In genomic region chr14:30907814-30908265, GRCm38 (mm10) we compare ENCODE assay signal across 15 mouse cellular contexts. TPM values are rescaled to one million over a fixed set of nuclear protein-coding genes. Genes with fewer than 3 reads are reported as not detected.
DNase-seq lines count a peak whose midpoint lies in the region; ATAC-seq and TF ChIP-seq lines count a peak whose summit lies in the region.
"Had no signal": no experiment of that assay in that cellular context is flagged by ENCODE, and none has a peak within 500 bp of the region (broad histone marks: within the 10 kb centered on the region; RNA-seq: fewer than 3 reads in every experiment).

No protein-coding gene starts in this region.

- no peak for DNase-seq in frontal cortex, postnatal 10 days (ENCODE audit: low spot score in 2 of 2)
- DNase-seq in adipocyte (ENCODE audit: low spot score) = peak; percentile 47
- DNase-seq in monocyte, adult 2 months (ENCODE audit: low read depth in 1 of 2, low spot score in 2 of 2) = peak; percentile 48 to 52
- DNase-seq in embryo, embryonic 9.5 days (ENCODE audit: extremely low spot score) = no peak
- no peak for DNase-seq in thymus, adult 2 months
- DNase-seq: gastrocnemius, postnatal 25 days had no signal

- 44% methylated on average over 3 of the region's 3 CpGs for WGBS in liver, embryonic 15.5 days (ENCODE audit: insufficient replicate concordance)
- 88% methylated on average over 3 of the region's 3 CpGs for WGBS in hindbrain, embryonic 12.5 days
- WGBS in thymus, adult 2 months = 84% methylated on average over 3 of the region's 3 CpGs

- no peak for TF ChIP-seq POLR2A in thymus, adult 2 months (IDR thresholded peaks at IDR 0.05; ENCODE audit: control insufficient read depth, extremely low read depth, insufficient read depth, low read length, poor library complexity)

- 0 out of 2 replicates have a peak, but pooled peaks cover 5% of the 10 kb centered on the region for H3K4me1 ChIP-seq in liver, embryonic 15.5 days (replicated peaks)
- H3K4me1 ChIP-seq in hindbrain, embryonic 12.5 days = no peaks in the 10 kb centered on the region
- H3K4me1 ChIP-seq in thymus, adult 2 months (replicated peaks; ENCODE audit: control insufficient read depth, insufficient read depth, low read length) = no peaks in the 10 kb centered on the region
- H3K4me1 ChIP-seq: embryonic facial prominence, embryonic 12.5 days; hindbrain, embryonic 15.5 days; neural tube, embryonic 12.5 days had no signal

- H3K36me3 ChIP-seq in liver, embryonic 15.5 days (replicated peaks) = 0 out of 2 replicates have a peak, but pooled peaks cover 8% of the 10 kb centered on the region
- no peaks in the 10 kb centered on the region for H3K36me3 ChIP-seq in hindbrain, embryonic 12.5 days
- no peaks in the 10 kb centered on the region for H3K36me3 ChIP-seq in thymus, adult 2 months (ENCODE audit: control insufficient read depth, insufficient read depth, low read length)
- H3K36me3 ChIP-seq: embryonic facial prominence, embryonic 12.5 days; hindbrain, embryonic 15.5 days; neural tube, embryonic 12.5 days had no signal

- H3K27me3 ChIP-seq in liver, embryonic 15.5 days = no peaks in the 10 kb centered on the region
- H3K27me3 ChIP-seq in hindbrain, embryonic 12.5 days = no peaks in the 10 kb centered on the region
- H3K27me3 ChIP-seq in thymus, adult 2 months (ENCODE audit: control insufficient read depth, insufficient read depth, low read length) = no peaks in the 10 kb centered on the region
- H3K27me3 ChIP-seq: embryonic facial prominence, embryonic 12.5 days; hindbrain, embryonic 15.5 days; neural tube, embryonic 12.5 days had no signal

- no peak overlapping the region for H3K9ac ChIP-seq in liver, embryonic 15.5 days
- no peak overlapping the region for H3K9ac ChIP-seq in hindbrain, embryonic 12.5 days
- H3K9ac ChIP-seq: embryonic facial prominence, embryonic 12.5 days; hindbrain, embryonic 15.5 days; neural tube, embryonic 12.5 days had no signal

- no peak for TF ChIP-seq CTCF in thymus, adult 2 months (IDR thresholded peaks at IDR 0.05; ENCODE audit: borderline replicate concordance, control insufficient read depth, extremely low read depth, insufficient read depth, low read length, poor library complexity)

- 0 out of 2 replicates have a peak, but pooled peaks have one; percentile 16 for ATAC-seq in frontal cortex, adult (ENCODE audit: low TSS enrichment)
- ATAC-seq in liver, embryonic 15.5 days (ENCODE audit: insufficient read depth) = peak; percentile 75
- ATAC-seq in hindbrain, embryonic 12.5 days (ENCODE audit: low FRiP score) = no peak

- H3K4me3 ChIP-seq in liver, embryonic 15.5 days (replicated peaks) = no peak overlapping the region
- H3K4me3 ChIP-seq in hindbrain, embryonic 12.5 days = no peak overlapping the region
- H3K4me3 ChIP-seq in thymus, adult 2 months (ENCODE audit: control insufficient read depth, insufficient read depth, low read length) = no peak overlapping the region
- H3K4me3 ChIP-seq: embryonic facial prominence, embryonic 12.5 days; hindbrain, embryonic 15.5 days; layer of hippocampus, adult 2 months; neural tube, embryonic 12.5 days had no signal

- no peaks in the 10 kb centered on the region for H3K9me3 ChIP-seq in liver, embryonic 15.5 days (replicated peaks)
- no peaks in the 10 kb centered on the region for H3K9me3 ChIP-seq in hindbrain, embryonic 12.5 days (replicated peaks)
- H3K9me3 ChIP-seq: embryonic facial prominence, embryonic 12.5 days; hindbrain, embryonic 15.5 days; neural tube, embryonic 12.5 days had no signal

- H3K27ac ChIP-seq in liver, embryonic 15.5 days (replicated peaks) = peak overlapping the region; percentile 24; the same call in 1 of the 2 replicates
- H3K27ac ChIP-seq in hindbrain, embryonic 12.5 days = no peak overlapping the region
- H3K27ac ChIP-seq in thymus, adult 2 months (ENCODE audit: control insufficient read depth, insufficient read depth, low read length) = no peak overlapping the region
- H3K27ac ChIP-seq: embryonic facial prominence, embryonic 12.5 days; hindbrain, embryonic 15.5 days; layer of hippocampus, adult 2 months; macrophage; neural tube, embryonic 12.5 days had no signal

- no peak overlapping the region for H3K4me2 ChIP-seq in liver, embryonic 15.5 days
- H3K4me2 ChIP-seq in hindbrain, embryonic 12.5 days (replicated peaks) = no peak overlapping the region
- H3K4me2 ChIP-seq: embryonic facial prominence, embryonic 12.5 days; hindbrain, embryonic 15.5 days; neural tube, embryonic 12.5 days had no signal

RNA-seq across cellular contexts. Expression of gene Itih3, which starts 15.7 kb away (rescaled TPM):
- 434 and 589 TPM in 2 replicates for polyA plus RNA-seq in liver, embryonic 15.5 days (2015; fragmentation: Nextera tagmentation; extraction: Ambion mirVana)
- 0.27 and 0.89 TPM in 2 replicates for polyA plus RNA-seq in hindbrain, embryonic 12.5 days (2016; fragmentation: Nextera tagmentation; extraction: Ambion mirVana)
- 0.19 and 0.66 TPM in 2 replicates for polyA plus RNA-seq in thymus, adult 2 months (2012; rRNA removed)
- polyA plus RNA-seq: macrophage had no signal

RNA-seq across cellular contexts. Expression of gene Itih4, which starts 21.6 kb away (rescaled TPM):
- 205 and 267 TPM in 2 replicates for polyA plus RNA-seq in liver, embryonic 15.5 days (2015; fragmentation: Nextera tagmentation; extraction: Ambion mirVana)
- 0.08 and 0.19 TPM in 2 replicates for polyA plus RNA-seq in hindbrain, embryonic 12.5 days (2016; fragmentation: Nextera tagmentation; extraction: Ambion mirVana)
- 1.4 and 3.6 TPM in 2 replicates for polyA plus RNA-seq in thymus, adult 2 months (2012; rRNA removed)
- polyA plus RNA-seq: embryonic facial prominence, embryonic 12.5 days; hindbrain, embryonic 15.5 days; macrophage; neural tube, embryonic 12.5 days had no signal

RNA-seq across cellular contexts. Expression of gene Mustn1, which starts 28.8 kb away (rescaled TPM):
- polyA plus RNA-seq in liver, embryonic 15.5 days (2015; fragmentation: Nextera tagmentation; extraction: Ambion mirVana) = 1.1 and 1.6 TPM in 2 replicates
- 0.80 and 2.2 TPM in 2 replicates for polyA plus RNA-seq in hindbrain, embryonic 12.5 days (2016; fragmentation: Nextera tagmentation; extraction: Ambion mirVana)
- 3.1 TPM in 2 replicates for polyA plus RNA-seq in thymus, adult 2 months (2012; rRNA removed)
- polyA plus RNA-seq: macrophage had no signal

RNA-seq across cellular contexts. Expression of gene Itih1, which starts 35.2 kb away (rescaled TPM):
- polyA plus RNA-seq in liver, embryonic 15.5 days (2015; fragmentation: Nextera tagmentation; extraction: Ambion mirVana) = 53.8 and 71.1 TPM in 2 replicates
- not detected in 2 replicates for polyA plus RNA-seq in hindbrain, embryonic 12.5 days (2016; fragmentation: Nextera tagmentation; extraction: Ambion mirVana)
- 0.09 and 0.97 TPM in 2 replicates for polyA plus RNA-seq in thymus, adult 2 months (2012; rRNA removed)
- polyA plus RNA-seq: C2C12; embryonic facial prominence, embryonic 12.5 days; hindbrain, embryonic 15.5 days; macrophage had no signal

RNA-seq across cellular contexts. Expression of gene Nek4, which starts 43.3 kb away (rescaled TPM):
- polyA plus RNA-seq in liver, embryonic 15.5 days (2015; fragmentation: Nextera tagmentation; extraction: Ambion mirVana) = 3.5 and 4.1 TPM in 2 replicates
- 18.6 and 18.9 TPM in 2 replicates for polyA plus RNA-seq in hindbrain, embryonic 12.5 days (2016; fragmentation: Nextera tagmentation; extraction: Ambion mirVana)
- 2.5 and 2.6 TPM in 2 replicates for polyA plus RNA-seq in thymus, adult 2 months (2012; rRNA removed)

Comparison
In these comparisons a context has a peak if more than half of its experiments do, and no peak if none do; other contexts are left out.
1. DNase-seq: peak in adipocyte (single experiment) and monocyte, adult 2 months (2 of 2); none in frontal cortex, postnatal 10 days (0 of 2), embryo, embryonic 9.5 days (single experiment) and thymus, adult 2 months (single experiment).
2. RNA of gene Itih3, which starts 15.7 kb away (polyA plus RNA-seq): 434 to 589 TPM in liver, embryonic 15.5 days; 0.27 to 0.89 TPM in hindbrain, embryonic 12.5 days and 0.19 to 0.66 TPM in thymus, adult 2 months; every median in the first group is over 100 times any median in the second.
3. RNA of gene Itih4, which starts 21.6 kb away (polyA plus RNA-seq): 205 to 267 TPM in liver, embryonic 15.5 days; 1.4 to 3.6 TPM in thymus, adult 2 months and 0.08 to 0.19 TPM in hindbrain, embryonic 12.5 days; every median in the first group is over 10 times any median in the second.